Mouse (Mus musculus): ENCODE data around the gene Mxi1. TPM values are rescaled to one million over a fixed set of nuclear protein-coding genes. Genes with fewer than 3 reads are reported as not detected.

Mxi1 gene
- 33.6 and 40.2 TPM in 2 replicates for total RNA-seq (2021)
- long read RNA-seq, transcript Mxi1-203 (6 exons, 2,340 nt), result major isoform, 41 of 68 reads
- long read RNA-seq, transcript Mxi1-201 (6 exons, 2,627 nt), result minor isoform, 13 of 68 reads
- long read RNA-seq, partial matches to known transcripts, result 5 of 68 reads
- long read RNA-seq, other reads (novel, unspliced or antisense), result 8 of 68 reads

GRCm38 (mm10) chr19:53310348-53310747, at the start of gene Mxi1:
Mxi1 (plus strand) TSS chr19:53310518.
- DNase-seq, result peak; percentile 78

- DNase-seq, result no peak
These were observed 49.5 kb upstream of the Mxi1 start for GRCm38 (mm10) chr19:53260828-53261227.

- DNase-seq, result no peak
These were observed 48.3 kb upstream of the Mxi1 start for GRCm38 (mm10) chr19:53262061-53262460.

GRCm38 (mm10) chr19:53263859-53264733, 46.2 kb upstream of the Mxi1 start:
- no peak for DNase-seq

- no peak for DNase-seq
These were observed 45.2 kb upstream of the Mxi1 start for GRCm38 (mm10) chr19:53264821-53265727.

- DNase-seq, result no peak
These were observed 43.0 kb upstream of the Mxi1 start for GRCm38 (mm10) chr19:53267305-53267704.

- DNase-seq, result no peak
These were observed 37.1 kb upstream of the Mxi1 start for GRCm38 (mm10) chr19:53273055-53273722.

- DNase-seq, result no peak
These were observed 36.4 kb upstream of the Mxi1 start for GRCm38 (mm10) chr19:53273781-53274428.

GRCm38 (mm10) chr19:53275204-53275603, 35.1 kb upstream of the Mxi1 start:
- DNase-seq, result no peak

GRCm38 (mm10) chr19:53276902-53277707, 33.2 kb upstream of the Mxi1 start:
- DNase-seq, result no peak

- no peak for DNase-seq
These were observed 31.6 kb upstream of the Mxi1 start for GRCm38 (mm10) chr19:53278491-53279415.

GRCm38 (mm10) chr19:53280254-53280653, 30.1 kb upstream of the Mxi1 start:
- DNase-seq, result no peak

GRCm38 (mm10) chr19:53282571-53282970, 27.7 kb upstream of the Mxi1 start:
- no peak for DNase-seq

- DNase-seq, result no peak
These were observed 26.6 kb upstream of the Mxi1 start for GRCm38 (mm10) chr19:53283742-53284141.

- DNase-seq, result no peak
These were observed 25.8 kb upstream of the Mxi1 start for GRCm38 (mm10) chr19:53284268-53285208.

- no peak for DNase-seq
These were observed 13.7 kb upstream of the Mxi1 start for GRCm38 (mm10) chr19:53296331-53297254.

GRCm38 (mm10) chr19:53299156-53299828, 11.0 kb upstream of the Mxi1 start:
- DNase-seq, result no peak
